Mouse (Mus musculus) heart, embryonic 14.5 days (tissue): ENCODE measurements around the gene Nrtn. TPM values are rescaled to one million over a fixed set of nuclear protein-coding genes. Genes with fewer than 3 reads are reported as not detected.

Experiments used
- ATAC-seq: fragments of 200-750 bp; cut with Nextera tagmentation; 2 replicates; pipeline ENCODE4 v1.8.0; 2017; ENCODE audit warnings: low read depth, moderate TSS enrichment; ENCODE audit not compliant: insufficient number of reproducible peaks, insufficient read depth, low FRiP score
- H3K27ac ChIP-seq, 2 experiments: fragments of 200-500 bp in 1 of 2; fragments of 300-500 bp in 1 of 2; sonication (generic) in 1 of 2; replicated peaks in 1 of 2; 2 replicates each; pipeline ENCODE4 v1.5.1; 2012 to 2014; ENCODE audit warnings: low read depth in 2 of 2, low read length in 2 of 2, control low read depth in 1 of 2, mild to moderate bottlenecking in 1 of 2, mixed read lengths in 1 of 2; ENCODE audit not compliant: control insufficient read depth in 1 of 2, insufficient read depth in 1 of 2
- H3K27me3 ChIP-seq: fragments of 300-500 bp; sonication (generic); 2 replicates; pipeline ENCODE4 v1.6.1; 2014; ENCODE audit warnings: mild to moderate bottlenecking, low read length, control low read depth; ENCODE audit not compliant: control insufficient read depth, insufficient read depth
- H3K36me3 ChIP-seq: fragments of 300-500 bp; sonication (generic); 2 replicates; pipeline ENCODE4 v1.6.1; 2014; ENCODE audit warnings: mild to moderate bottlenecking, control low read depth, low read length, mixed read lengths; ENCODE audit not compliant: control insufficient read depth, insufficient read depth
- H3K4me1 ChIP-seq, 2 experiments: fragments of 200-500 bp in 1 of 2; fragments of 300-500 bp in 1 of 2; sonication (generic) in 1 of 2; 2 replicates each; pipeline ENCODE4 v1.6.1; 2012 to 2014; ENCODE audit warnings: low read length in 2 of 2, control low read depth in 1 of 2, mixed read lengths in 1 of 2; ENCODE audit not compliant: control insufficient read depth in 2 of 2, insufficient read depth in 2 of 2
- H3K4me2 ChIP-seq: fragments of 300-500 bp; sonication (generic); 2 replicates; pipeline ENCODE4 v1.6.1; 2014; ENCODE audit warnings: mild to moderate bottlenecking, low read length
- H3K4me3 ChIP-seq, 2 experiments: fragments of 200-500 bp in 1 of 2; fragments of 300-500 bp in 1 of 2; sonication (generic) in 1 of 2; 2 replicates each; pipeline ENCODE4 v1.5.1; 2012 to 2014; ENCODE audit warnings: low read length in 2 of 2, mild to moderate bottlenecking in 2 of 2, control low read depth in 1 of 2, low read depth in 1 of 2, moderate library complexity in 1 of 2; ENCODE audit not compliant: control insufficient read depth in 1 of 2, insufficient read depth in 1 of 2
- H3K9ac ChIP-seq: fragments of 300-500 bp; sonication (generic); 2 replicates; pipeline ENCODE4 v1.6.1; 2014; ENCODE audit warnings: mild to moderate bottlenecking, low read length
- H3K9me3 ChIP-seq: fragments of 300-500 bp; sonication (generic); 2 replicates; pipeline ENCODE4 v1.6.1; 2016; ENCODE audit warnings: low read length, control low read depth; ENCODE audit not compliant: control insufficient read depth
- WGBS: fragments of 180-500 bp; shearing (Covaris S2); extraction: QIAGEN DNeasy Blood & Tissue Kit; methylation state at CpG from one replicate; pipeline ENCODE4 v1.1.7; 2014; 5-methylcytosine and 5-hydroxymethylcytosine counted together
- polyA plus RNA-seq: library from polyadenylated mRNA; unstranded; fragments of >200 nt; fragmentation: Nextera tagmentation; extraction: Ambion mirVana; gene quantifications from 2 replicates; pipeline ENCODE4 v1.2.1, GENCODE M21; 2014

The Nrtn gene
- polyA plus RNA-seq, 1 experiment from 2014 or later, result 31.5 TPM

- 95% methylated on average over 29 of the region's 29 CpGs for whole genome bisulfite sequencing
- Histone ChIP-seq H3K27me3 (no peaks in the 10 kb centered on the region), H3K9me3 (no peaks in the 10 kb centered on the region), H3K36me3 (peaks cover 53% of the 10 kb centered on the region), H3K4me2 (no peak overlapping the region), H3K4me1 (peaks cover 14 to 16% of the 10 kb centered on the region in 2 experiments), H3K4me3 (no peak overlapping the region), H3K27ac (no peak overlapping the region), H3K9ac (no peak overlapping the region)
- ATAC-seq, result no peak
These were observed 10.3 kb upstream of the Nrtn start for GRCm38 (mm10) chr17:56767531-56768135.

DNA sequence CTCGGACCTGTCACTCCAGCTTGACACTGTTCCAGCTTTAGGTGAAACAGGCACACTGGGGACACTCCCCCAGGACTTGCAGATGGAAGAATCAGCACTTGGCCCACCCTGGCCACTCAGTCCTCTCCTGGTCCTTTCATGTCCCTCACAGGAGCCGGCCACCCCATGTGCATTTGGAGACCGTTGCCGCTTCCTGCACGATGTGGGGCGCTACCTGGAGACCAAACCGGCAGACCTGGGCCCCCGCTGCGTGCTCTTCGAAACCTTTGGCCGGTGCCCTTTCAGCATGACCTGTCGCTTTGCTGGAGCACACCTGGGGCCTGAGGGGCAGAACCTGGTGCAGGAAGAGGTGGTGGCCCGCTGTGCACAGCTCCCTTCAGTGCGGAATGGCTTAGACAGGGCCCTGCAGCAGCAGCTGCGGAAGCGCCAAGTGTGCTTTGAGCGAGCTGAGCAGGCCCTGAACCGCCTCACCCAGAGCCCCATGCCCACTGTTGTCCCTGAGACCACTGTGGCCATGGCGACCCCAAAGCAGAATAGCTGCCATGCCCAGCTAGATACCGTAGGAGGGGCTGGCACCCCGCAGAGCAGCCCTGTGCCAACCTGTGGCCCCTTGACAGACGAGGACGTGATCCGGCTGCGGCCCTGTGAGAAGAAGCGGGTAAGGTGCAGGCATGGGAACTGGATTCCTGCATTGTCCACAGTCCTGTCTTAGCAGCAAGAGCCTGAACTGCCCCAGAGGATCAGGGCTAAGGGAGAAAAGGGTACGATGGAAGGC, 9.5 kb upstream of the Nrtn start:
- no peak for ATAC-seq
- no peak overlapping the region for H3K27ac ChIP-seq
- H3K4me3 ChIP-seq, result no peak overlapping the region
- H3K4me2 ChIP-seq, result no peak overlapping the region
- H3K9me3 ChIP-seq, result no peaks in the 10 kb centered on the region
- peaks cover 15 to 22% of the 10 kb centered on the region in 2 experiments for H3K4me1 ChIP-seq
- peaks cover 53% of the 10 kb centered on the region for H3K36me3 ChIP-seq
- no peaks in the 10 kb centered on the region for H3K27me3 ChIP-seq
- H3K9ac ChIP-seq, result no peak overlapping the region
- WGBS, result 95% methylated on average over 27 of the region's 27 CpGs

DNA sequence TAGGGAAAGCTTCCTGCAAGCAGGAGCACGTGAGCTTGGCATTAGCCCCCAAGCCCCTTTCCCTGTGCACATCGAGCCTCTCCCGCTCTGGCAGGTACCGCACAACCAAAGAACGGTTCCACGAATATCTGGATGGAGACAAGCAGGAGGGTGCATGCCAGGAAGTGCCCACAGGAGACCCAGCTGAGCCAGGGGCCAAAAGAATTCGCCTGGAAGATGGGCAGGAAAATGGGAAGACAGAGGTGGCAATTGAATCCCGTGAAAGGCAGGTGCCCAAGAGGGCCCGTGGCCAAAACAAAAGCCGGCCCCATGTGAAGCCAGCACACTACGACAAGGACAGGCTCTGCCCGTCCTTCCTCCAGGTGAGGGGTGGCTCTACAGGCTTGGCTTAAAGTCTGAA, 8.1 kb upstream of the Nrtn start:
- peaks cover 42% of the 10 kb centered on the region for H3K36me3 ChIP-seq
- no peaks in the 10 kb centered on the region for H3K9me3 ChIP-seq
- peaks cover 20 to 26% of the 10 kb centered on the region in 2 experiments for H3K4me1 ChIP-seq
- H3K27ac ChIP-seq, result peak overlapping the region in 1 of 2 experiments; percentile 97; a peak in 2 of 4 replicates
- peak overlapping the region; percentile 89 for H3K9ac ChIP-seq
- peak overlapping the region; percentile 81 for H3K4me2 ChIP-seq
- no peaks in the 10 kb centered on the region for H3K27me3 ChIP-seq
- H3K4me3 ChIP-seq, result peak overlapping the region; percentile 80 to 87
- 52% methylated on average over 12 of the region's 12 CpGs for WGBS
- ATAC-seq, result no peak

DNA sequence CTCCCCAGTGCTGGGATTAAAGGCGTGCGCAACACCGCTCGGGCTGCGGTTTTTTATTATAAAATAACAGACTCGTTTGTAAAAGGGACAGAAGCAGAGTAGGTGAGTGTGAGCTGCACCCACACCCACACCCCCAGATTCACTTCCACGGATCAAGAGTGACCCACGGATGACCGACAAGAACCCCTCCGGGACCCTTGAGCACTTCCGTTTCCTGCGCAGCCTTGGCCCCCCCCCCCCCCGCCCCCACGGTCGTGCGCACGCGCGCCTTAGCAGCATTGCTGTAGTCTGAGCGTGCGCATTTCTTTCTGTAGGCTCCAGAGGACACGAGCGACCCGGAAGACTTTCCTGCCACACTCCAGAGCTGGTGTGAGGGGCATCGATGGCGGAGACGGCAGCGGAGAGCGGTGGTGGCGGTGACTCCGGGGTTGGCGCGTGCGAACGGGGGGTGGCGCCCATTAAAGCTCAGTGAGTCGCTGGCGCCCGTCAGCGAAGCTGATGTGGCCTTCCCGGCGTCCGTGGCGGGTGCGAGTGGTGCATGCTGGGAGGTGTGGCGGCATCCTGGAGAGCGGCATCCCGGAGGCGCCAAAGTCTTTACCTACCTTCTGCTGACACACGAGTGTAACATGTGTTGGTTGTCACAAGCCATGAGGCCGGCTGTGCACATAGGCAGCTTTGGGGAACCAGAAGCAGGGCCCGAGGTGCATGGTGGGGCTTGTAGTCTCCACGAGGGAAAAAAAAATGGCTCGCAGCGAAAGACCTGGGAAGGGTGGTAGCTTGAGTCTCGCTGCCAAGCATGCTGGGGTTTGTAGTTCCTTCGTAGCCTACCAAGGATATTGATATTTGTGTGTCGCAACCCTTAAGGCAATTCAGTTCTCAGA, 7.4 kb upstream of the Nrtn start, which contains the start of gene Dus3l:
Gene Dus3l (plus strand): TSS at position 284 of the 881 bp plus-strand sequence.
- Histone ChIP-seq H3K27me3 (0 out of 2 replicates have a peak, but pooled peaks cover 3% of the 10 kb centered on the region), H3K27ac (peak within 1 kb of the TSS; percentile 97), H3K9me3 (no peaks in the 10 kb centered on the region), H3K4me3 (peak within 1 kb of the TSS; percentile 80 to 87), H3K4me2 (peak within 1 kb of the TSS; percentile 81), H3K9ac (peak within 1 kb of the TSS; percentile 89), H3K4me1 (peaks cover 20 to 26% of the 10 kb centered on the region in 2 experiments), H3K36me3 (peaks cover 34% of the 10 kb centered on the region)
- peak; percentile 76 for ATAC-seq
- under 1% methylated on average over 49 of the region's 58 CpGs for WGBS

- whole genome bisulfite sequencing, result 72% methylated on average over 8 of the region's 8 CpGs
- H3K9ac ChIP-seq, result 0 out of 2 replicates have a peak overlapping the region, but pooled peaks have one; percentile 89
- H3K4me1 ChIP-seq, result peaks cover 20 to 26% of the 10 kb centered on the region in 2 experiments
- H3K9me3 ChIP-seq, result no peaks in the 10 kb centered on the region
- ATAC-seq, result no peak
- peaks cover 25% of the 10 kb centered on the region for H3K36me3 ChIP-seq
- peak overlapping the region; percentile 92 to 97 for H3K27ac ChIP-seq
- peak overlapping the region; percentile 81 for H3K4me2 ChIP-seq
- 0 out of 2 replicates have a peak, but pooled peaks cover 3% of the 10 kb centered on the region for H3K27me3 ChIP-seq
- H3K4me3 ChIP-seq, result peak overlapping the region in 1 of 2 experiments; percentile 80; a peak in 3 of 4 replicates
These were observed 6.5 kb upstream of the Nrtn start for GRCm38 (mm10) chr17:56763741-56764250.

GRCm38 (mm10) chr17:56762769-56763731, 5.7 kb upstream of the Nrtn start:
- ATAC-seq, result no peak
- peak overlapping the region; percentile 87 to 90 for H3K27ac ChIP-seq
- peak overlapping the region; percentile 67; the same call in 1 of the 2 replicates for H3K9ac ChIP-seq
- 0 out of 2 replicates have a peak, but pooled peaks cover 5% of the 10 kb centered on the region for H3K27me3 ChIP-seq
- peak overlapping the region; percentile 81 for H3K4me2 ChIP-seq
- H3K9me3 ChIP-seq, result no peaks in the 10 kb centered on the region
- WGBS, result 41% methylated on average over 27 of the region's 27 CpGs
- H3K4me1 ChIP-seq, result peaks cover 20 to 26% of the 10 kb centered on the region in 2 experiments
- H3K4me3 ChIP-seq, result peak overlapping the region in 1 of 2 experiments; percentile 44; a peak in 1 of 4 replicates
- peaks cover 18% of the 10 kb centered on the region for H3K36me3 ChIP-seq
